Mouse (Mus musculus) kidney, embryonic 14.5 days (tissue): ENCODE results near the gene Pou2f1. TPM values are rescaled to one million over a fixed set of nuclear protein-coding genes. Genes with fewer than 3 reads are reported as not detected.

Experiments
- ATAC-seq: fragments of 200-750 bp; cut with Nextera tagmentation; 2 replicates; pipeline ENCODE4 v1.8.0; 2017; ENCODE audit warnings: moderate number of reproducible peaks, mild to moderate bottlenecking, moderate TSS enrichment, moderate library complexity; ENCODE audit not compliant: low FRiP score, low TSS enrichment
- H3K27ac ChIP-seq: fragments of 300-500 bp; sonication (generic); 2 replicates; pipeline ENCODE4 v1.5.1; 2014; ENCODE audit warnings: low read depth, mild to moderate bottlenecking, low read length, moderate library complexity, mixed read lengths
- H3K27me3 ChIP-seq: fragments of 300-500 bp; sonication (generic); 2 replicates; pipeline ENCODE4 v1.6.1; 2014; ENCODE audit warnings: mild to moderate bottlenecking, low read length; ENCODE audit not compliant: control insufficient read depth, insufficient read depth
- H3K36me3 ChIP-seq: fragments of 300-500 bp; sonication (generic); 2 replicates; pipeline ENCODE4 v1.6.1; 2014; ENCODE audit warnings: low read length, mixed read lengths; ENCODE audit not compliant: control insufficient read depth, insufficient read depth
- H3K4me1 ChIP-seq: fragments of 300-500 bp; sonication (generic); 2 replicates; pipeline ENCODE4 v1.6.1; 2014; ENCODE audit warnings: low read length, mixed read lengths; ENCODE audit not compliant: control insufficient read depth, insufficient read depth
- H3K4me2 ChIP-seq: fragments of 300-500 bp; sonication (generic); replicated peaks from 2 replicates; pipeline ENCODE4 v1.6.1; 2014; ENCODE audit warnings: low read depth, mild to moderate bottlenecking, low read length
- H3K4me3 ChIP-seq: fragments of 300-500 bp; sonication (generic); 2 replicates; pipeline ENCODE4 v1.5.1; 2014; ENCODE audit warnings: mild to moderate bottlenecking, low read length
- H3K9ac ChIP-seq: fragments of 300-500 bp; sonication (generic); 2 replicates; pipeline ENCODE4 v1.6.1; 2014; ENCODE audit warnings: low read depth, mild to moderate bottlenecking, low read length, moderate library complexity
- H3K9me3 ChIP-seq: fragments of 300-500 bp; sonication (generic); 2 replicates; pipeline ENCODE4 v1.6.1; 2016; ENCODE audit warnings: low read length; ENCODE audit not compliant: control insufficient read depth
- WGBS: fragments of 180-500 bp; shearing (Covaris S2); extraction: QIAGEN DNeasy Blood & Tissue Kit; methylation state at CpG from one replicate; pipeline ENCODE4 v1.1.7; 2014; 5-methylcytosine and 5-hydroxymethylcytosine counted together
- polyA plus RNA-seq: library from polyadenylated mRNA; unstranded; fragments of >200 nt; fragmentation: Nextera tagmentation; extraction: Ambion mirVana; gene quantifications from 2 replicates; pipeline ENCODE4 v1.2.1, GENCODE M21; 2014

Pou2f1 gene
- polyA plus RNA-seq, 1 experiment from 2014 or later, result 32.6 TPM

DNA sequence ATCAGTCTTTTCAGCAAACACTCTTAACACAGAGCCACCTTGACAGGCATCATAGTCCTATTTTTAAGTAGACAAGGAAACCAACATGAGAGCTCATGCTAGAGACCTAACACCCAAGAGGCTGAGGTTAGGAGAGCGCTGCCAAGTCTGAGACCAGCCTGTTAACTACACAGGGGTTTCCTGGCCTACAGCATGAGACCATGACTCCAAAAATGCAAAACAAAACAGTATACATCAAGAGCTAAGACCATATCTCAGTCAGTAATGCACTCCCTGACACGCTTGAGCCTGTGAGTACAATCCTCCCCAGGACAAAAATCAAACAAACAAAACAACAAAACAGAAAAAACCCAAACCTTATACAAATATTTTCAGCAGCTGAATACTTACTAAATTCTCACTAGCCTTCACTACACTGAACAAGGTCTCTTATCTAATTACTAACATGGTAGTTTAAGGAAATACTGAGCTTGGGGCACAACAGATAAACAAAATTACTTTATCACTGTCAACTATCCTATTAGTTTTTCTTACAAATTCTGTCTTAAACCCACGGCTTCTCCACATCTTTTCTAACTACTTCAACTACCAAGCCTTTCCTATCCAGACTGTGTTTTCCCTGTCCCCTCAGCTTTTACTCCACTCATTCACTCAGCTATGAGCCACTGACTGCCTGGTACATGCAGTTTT is 33.3 kb downstream of the Pou2f1 start:
- Histone ChIP-seq H3K27me3 (no peaks in the 10 kb centered on the region), H3K4me1 (no peaks in the 10 kb centered on the region; the same call in 1 of the 2 replicates), H3K9me3 (no peaks in the 10 kb centered on the region), H3K4me2 (no peak overlapping the region), H3K36me3 (no peaks in the 10 kb centered on the region), H3K27ac (no peak overlapping the region), H3K4me3 (no peak overlapping the region), H3K9ac (no peak overlapping the region)
- no peak for ATAC-seq
- 84% methylated on average over 3 of the region's 3 CpGs for WGBS

DNA sequence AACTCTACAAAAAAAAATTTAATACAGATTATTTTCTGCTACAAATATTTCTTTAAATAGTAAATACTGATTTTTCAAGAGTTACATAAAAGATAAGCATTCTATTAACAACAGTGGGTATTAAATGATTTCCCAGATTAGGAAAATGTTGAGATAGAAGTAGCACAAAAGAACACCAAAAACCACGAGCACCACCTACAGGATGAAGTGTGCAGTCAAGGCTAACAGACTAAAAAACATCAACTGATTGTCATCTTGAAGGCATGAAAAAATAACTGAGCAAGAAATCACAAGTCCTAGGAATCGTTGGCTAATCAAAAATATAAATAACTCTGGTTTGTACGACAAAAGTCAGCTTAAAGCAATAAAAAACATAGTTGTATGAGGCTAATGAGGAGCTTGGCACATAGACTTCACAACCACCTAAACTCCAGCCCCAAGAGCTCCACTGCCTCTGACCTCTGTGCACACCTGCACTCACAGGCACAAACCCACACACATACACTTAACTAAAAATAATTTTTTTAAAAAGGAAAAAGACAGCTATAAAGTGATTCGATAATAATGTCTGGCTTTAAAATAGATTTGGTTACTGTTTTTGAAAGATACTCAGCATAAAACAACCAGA is 35.3 kb downstream of the Pou2f1 start:
- Histone ChIP-seq H3K27ac (no peak overlapping the region), H3K36me3 (no peaks in the 10 kb centered on the region), H3K9ac (no peak overlapping the region), H3K27me3 (no peaks in the 10 kb centered on the region), H3K4me2 (no peak overlapping the region), H3K9me3 (no peaks in the 10 kb centered on the region), H3K4me3 (no peak overlapping the region), H3K4me1 (no peaks in the 10 kb centered on the region; the same call in 1 of the 2 replicates)
- 52% methylated on average over 4 of the region's 4 CpGs for WGBS
- no peak for ATAC-seq

DNA sequence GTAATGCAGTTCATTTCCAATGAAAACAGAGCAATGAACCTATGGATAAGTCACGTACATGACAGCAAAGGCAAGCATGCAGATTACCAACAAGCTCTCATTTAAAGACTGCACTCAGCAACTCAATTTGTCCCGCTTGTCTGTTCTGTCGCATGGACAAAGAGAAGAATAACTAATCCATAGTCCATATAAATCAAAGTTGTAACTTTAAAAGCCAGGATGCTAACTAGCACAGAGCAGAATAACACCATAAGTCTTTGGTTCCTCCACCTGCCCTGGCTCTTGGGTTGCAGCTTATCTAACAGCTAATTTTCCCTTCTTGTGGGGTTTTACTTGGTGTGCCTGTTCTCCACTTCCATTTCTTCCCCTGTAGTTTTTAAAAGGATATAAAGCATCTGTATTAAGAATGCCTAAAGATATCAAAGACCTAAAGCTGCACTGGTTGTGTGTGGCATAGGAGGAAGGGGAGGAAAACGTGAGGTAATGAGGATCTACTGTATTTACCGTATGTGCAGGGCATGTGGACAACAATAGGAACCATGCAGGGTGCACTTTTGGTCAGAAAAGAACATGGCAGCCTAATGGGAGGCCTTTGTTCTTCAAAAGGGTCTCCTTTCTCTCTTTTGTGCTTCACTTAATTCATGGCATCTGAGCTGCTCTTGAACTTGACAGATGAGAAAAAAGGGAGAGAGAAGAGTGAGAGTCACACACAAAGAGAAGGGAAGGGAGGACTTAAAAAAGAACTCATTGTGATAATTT is 36.1 kb downstream of the Pou2f1 start:
- Histone ChIP-seq H3K4me3 (no peak overlapping the region), H3K9ac (no peak overlapping the region), H3K36me3 (no peaks in the 10 kb centered on the region), H3K9me3 (no peaks in the 10 kb centered on the region), H3K4me2 (no peak overlapping the region), H3K27me3 (no peaks in the 10 kb centered on the region), H3K4me1 (no peaks in the 10 kb centered on the region), H3K27ac (no peak overlapping the region)
- no peak for ATAC-seq
- WGBS, result 84% methylated on average over 5 of the region's 5 CpGs

DNA sequence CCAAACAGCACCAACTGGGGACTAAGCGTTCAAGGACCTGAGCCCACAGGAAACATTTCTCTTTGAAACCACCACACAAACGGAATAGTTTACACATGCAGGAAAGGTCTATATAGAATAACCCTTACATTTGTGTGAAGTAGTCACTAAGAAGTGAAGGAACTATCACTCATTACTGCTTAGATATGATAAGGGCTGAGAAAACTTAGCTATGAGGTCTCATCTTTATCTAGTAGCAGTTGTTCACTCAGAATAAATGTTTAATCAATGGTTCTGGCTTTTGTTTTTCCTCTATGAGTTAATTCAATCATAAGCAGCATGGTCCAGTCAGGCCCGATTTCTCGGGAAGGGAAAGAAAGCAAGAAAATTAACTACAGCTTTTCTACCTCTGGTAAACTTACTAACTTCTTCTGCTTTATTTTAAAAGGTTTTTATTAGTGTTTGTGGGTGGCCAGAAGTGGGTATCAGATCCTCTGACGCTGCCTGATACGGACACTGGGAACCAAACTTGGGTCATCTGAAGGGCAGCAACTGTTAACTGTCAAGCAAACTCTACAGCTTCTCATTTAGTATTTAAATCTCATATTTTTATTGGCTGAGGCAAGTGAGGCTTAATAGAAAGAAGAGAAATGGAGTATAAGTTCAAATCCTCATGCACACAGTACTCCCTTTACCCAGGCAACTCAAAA is 40.7 kb downstream of the Pou2f1 start:
- Histone ChIP-seq H3K4me1 (no peaks in the 10 kb centered on the region), H3K9me3 (no peaks in the 10 kb centered on the region), H3K4me2 (no peak overlapping the region), H3K9ac (no peak overlapping the region), H3K27me3 (no peaks in the 10 kb centered on the region), H3K36me3 (no peaks in the 10 kb centered on the region), H3K4me3 (no peak overlapping the region), H3K27ac (no peak overlapping the region)
- WGBS, result 72% methylated on average over 6 of the region's 6 CpGs
- no peak for ATAC-seq

DNA sequence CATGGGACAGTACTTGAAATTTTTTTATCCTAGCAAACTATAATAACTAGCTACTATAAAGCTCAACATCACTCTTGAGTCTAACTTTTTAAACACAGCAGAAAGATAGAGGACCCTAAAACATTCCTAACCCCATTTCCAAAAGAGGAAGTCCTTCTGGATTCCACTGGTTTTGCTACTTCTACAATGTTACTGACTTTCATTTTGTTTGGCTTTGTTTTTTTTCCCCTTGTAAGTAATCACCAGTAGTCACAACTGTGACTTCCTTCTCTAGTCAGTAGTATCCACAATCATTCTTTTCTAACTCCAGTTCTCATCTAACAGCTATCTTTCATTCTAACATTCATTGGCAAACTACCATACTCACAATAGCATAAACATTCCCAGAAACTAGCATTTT is 44.3 kb downstream of the Pou2f1 start:
- H3K27me3 ChIP-seq, result no peaks in the 10 kb centered on the region
- no peak overlapping the region for H3K9ac ChIP-seq
- no peak overlapping the region for H3K4me2 ChIP-seq
- no peak for ATAC-seq
- H3K9me3 ChIP-seq, result no peaks in the 10 kb centered on the region
- H3K4me3 ChIP-seq, result no peak overlapping the region
- H3K4me1 ChIP-seq, result no peaks in the 10 kb centered on the region
- no peaks in the 10 kb centered on the region for H3K36me3 ChIP-seq
- H3K27ac ChIP-seq, result no peak overlapping the region

DNA sequence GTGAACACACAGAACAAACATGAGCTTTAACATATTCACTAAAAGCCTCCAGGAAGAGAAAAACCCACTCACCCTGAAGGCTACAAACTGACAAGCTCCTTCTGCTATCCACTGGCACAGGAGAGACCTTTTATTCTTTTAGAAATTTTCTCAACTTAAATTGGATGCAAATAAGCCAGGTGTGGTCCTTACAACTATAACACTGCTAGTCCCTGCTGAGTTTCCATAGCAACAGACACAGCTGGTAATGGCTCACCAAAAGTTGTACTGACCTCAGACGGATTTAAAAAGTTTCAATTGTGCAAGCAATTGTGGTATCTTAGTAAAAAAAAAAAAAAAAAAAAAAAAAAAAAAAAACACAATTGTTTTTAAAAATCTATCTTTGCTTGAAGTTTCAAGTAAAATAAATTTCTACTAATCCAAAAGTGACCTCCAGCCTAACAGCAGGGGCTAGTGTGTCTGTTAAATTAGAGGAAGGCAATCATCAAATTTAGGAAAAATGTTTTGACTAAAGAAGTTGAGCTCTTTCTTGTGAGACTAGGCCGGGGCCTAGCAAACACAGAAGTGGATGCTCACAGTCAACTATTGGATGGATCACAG is 54.2 kb downstream of the Pou2f1 start:
- Histone ChIP-seq H3K4me3 (no peak overlapping the region), H3K27ac (no peak overlapping the region), H3K9me3 (no peaks in the 10 kb centered on the region), H3K36me3 (no peaks in the 10 kb centered on the region), H3K4me2 (no peak overlapping the region), H3K4me1 (no peaks in the 10 kb centered on the region), H3K9ac (no peak overlapping the region), H3K27me3 (no peaks in the 10 kb centered on the region)
- ATAC-seq, result no peak
- 75% methylated on average over 2 of the region's 2 CpGs for WGBS

DNA sequence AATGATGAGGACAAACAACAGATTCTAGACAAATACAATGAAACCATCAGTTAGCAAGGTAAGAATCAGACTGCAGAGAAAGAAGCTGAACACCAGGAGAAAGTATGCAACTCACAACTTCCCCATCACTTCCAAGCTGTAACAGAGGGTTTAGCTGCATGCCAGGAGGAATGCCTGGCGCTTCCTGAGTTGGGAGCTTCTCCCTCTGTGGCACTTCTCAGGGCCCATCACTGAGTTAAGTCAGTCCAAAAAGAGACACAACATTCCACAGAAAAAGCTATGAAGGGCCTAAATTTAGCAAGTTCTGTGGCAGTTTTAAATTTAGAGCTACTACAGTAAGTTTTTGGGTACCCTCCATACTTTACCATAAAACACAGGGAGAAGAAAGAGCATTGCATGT is 59.2 kb downstream of the Pou2f1 start:
- 97% methylated on average over 1 of the region's 1 CpGs for WGBS
- H3K27me3 ChIP-seq, result no peaks in the 10 kb centered on the region
- no peaks in the 10 kb centered on the region for H3K36me3 ChIP-seq
- no peak for ATAC-seq
- H3K9ac ChIP-seq, result no peak overlapping the region
- H3K4me2 ChIP-seq, result no peak overlapping the region
- no peak overlapping the region for H3K27ac ChIP-seq
- H3K9me3 ChIP-seq, result no peaks in the 10 kb centered on the region
- no peak overlapping the region for H3K4me3 ChIP-seq
- no peaks in the 10 kb centered on the region for H3K4me1 ChIP-seq

DNA sequence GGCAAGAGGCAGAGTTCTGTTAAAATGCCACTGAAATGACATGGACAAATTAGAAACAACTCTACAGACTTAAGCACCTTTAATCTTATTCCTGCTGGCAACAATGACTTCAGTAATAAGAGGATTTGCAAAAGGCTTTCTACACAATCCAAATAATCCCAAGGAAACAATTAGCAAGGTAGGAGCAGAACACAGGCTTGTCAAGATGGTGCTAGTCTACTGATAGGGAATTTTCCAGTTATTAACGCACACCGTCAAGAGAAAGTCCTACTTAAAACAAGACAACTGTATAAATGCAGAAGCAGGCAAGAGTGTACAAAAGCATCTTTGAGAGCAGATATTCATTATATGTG is 67.0 kb downstream of the Pou2f1 start:
- no peaks in the 10 kb centered on the region for H3K9me3 ChIP-seq
- whole genome bisulfite sequencing, result 89% methylated on average over 2 of the region's 2 CpGs
- no peak overlapping the region for H3K27ac ChIP-seq
- no peaks in the 10 kb centered on the region for H3K36me3 ChIP-seq
- no peaks in the 10 kb centered on the region for H3K4me1 ChIP-seq
- no peak overlapping the region for H3K9ac ChIP-seq
- no peak overlapping the region for H3K4me2 ChIP-seq
- no peak for ATAC-seq
- no peak overlapping the region for H3K4me3 ChIP-seq
- H3K27me3 ChIP-seq, result no peaks in the 10 kb centered on the region
